Mouse (Mus musculus) thymus, postnatal 0 days (tissue): ENCODE data around the gene Rbpjl. TPM values are rescaled to one million over a fixed set of nuclear protein-coding genes. Genes with fewer than 3 reads are reported as not detected.

ENCODE experiments used
- DNase-seq: peaks from one replicate; pipeline ENCODE4 v3.0.0-alpha.2; 2015; ENCODE audit warnings: low spot score
- polyA plus RNA-seq: library from polyadenylated mRNA; unstranded; fragments of >200 nt; fragmentation: Nextera tagmentation; extraction: Ambion mirVana; gene quantifications from 2 replicates; pipeline ENCODE4 v1.2.1, GENCODE M21; 2015

Gene Rbpjl
- polyA plus RNA-seq, 1 experiment from 2014 or later = not detected

DNA sequence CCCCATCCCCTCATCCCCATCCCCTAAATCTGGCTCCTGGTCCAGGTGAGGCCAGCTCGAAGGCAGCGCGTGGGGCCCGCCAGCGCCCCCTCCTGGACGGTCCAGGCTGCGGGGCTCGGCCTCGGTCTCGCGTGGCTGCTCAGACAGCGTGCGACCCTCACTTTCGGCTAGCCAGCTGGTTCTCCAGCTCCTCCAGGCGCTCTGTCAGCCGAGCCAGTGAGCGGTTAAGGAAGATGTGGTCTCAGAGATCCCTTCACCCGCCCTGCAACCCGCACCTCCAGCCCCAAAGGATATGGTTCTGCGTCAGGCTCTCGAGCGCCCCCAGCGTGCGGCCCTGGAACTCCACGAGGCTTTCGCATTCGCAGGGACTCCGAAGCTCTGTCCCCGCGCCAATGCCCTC, 13.4 kb upstream of the Rbpjl start:
- peak; percentile 76 for DNase-seq

DNA sequence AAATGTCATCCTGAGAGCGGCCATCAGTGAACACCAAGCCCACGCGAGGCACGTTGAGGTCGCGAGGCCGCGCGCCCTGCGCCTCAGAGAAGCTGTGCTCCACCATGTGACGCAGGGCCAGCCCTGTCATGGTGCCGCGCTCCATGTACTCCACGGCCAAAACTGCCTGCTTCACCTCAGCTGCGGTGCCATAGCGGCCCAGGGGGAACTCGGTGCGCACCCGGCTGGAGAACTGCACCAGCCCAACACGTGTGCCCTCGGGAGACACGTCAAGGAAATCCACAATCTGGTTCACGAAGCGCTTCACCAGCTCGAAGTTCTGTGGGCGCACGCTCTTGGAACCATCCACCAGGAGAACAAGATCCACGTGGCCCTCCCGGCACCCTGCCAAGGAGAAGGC, 9.8 kb upstream of the Rbpjl start:
- no peak for DNase-seq

DNA sequence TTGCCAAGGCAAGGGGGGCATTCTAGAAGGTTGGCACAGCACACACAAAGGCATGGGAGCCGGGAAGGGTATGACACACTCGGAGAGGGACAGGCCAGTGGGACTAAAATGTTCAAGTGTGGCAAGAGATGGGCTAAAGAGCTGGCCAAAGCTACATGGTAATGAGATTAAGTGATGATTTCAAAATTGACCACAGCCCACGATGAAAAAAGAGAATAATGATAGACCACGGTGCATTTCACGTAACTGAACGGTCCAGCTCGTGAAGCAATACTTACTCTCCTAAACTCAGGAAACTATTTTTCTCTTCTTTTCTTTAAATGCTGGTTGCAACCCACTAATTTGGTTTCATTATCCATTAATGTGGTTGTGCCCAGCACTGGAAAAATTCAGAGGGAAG, 6.9 kb upstream of the Rbpjl start:
- no peak for DNase-seq

DNA sequence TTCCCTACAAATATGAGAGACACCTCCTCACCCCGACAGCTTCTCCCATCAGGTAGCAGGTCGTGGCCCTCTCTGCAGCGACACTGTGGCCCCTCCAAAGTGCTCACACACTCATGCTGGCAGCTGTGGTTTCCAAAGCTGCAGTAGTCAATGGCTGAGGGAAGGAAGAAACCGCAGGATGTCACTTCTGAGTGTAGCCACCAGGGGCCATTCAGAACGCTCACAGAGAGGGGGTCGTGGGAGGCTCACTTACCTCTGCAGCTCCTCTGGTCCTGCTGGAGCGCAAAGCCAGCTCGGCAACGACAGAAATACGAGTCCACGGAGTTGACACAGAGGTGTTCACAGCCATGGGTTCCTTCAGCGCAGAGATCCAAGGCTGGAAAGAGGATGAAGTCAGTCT, 6.0 kb upstream of the Rbpjl start:
- DNase-seq = no peak

DNA sequence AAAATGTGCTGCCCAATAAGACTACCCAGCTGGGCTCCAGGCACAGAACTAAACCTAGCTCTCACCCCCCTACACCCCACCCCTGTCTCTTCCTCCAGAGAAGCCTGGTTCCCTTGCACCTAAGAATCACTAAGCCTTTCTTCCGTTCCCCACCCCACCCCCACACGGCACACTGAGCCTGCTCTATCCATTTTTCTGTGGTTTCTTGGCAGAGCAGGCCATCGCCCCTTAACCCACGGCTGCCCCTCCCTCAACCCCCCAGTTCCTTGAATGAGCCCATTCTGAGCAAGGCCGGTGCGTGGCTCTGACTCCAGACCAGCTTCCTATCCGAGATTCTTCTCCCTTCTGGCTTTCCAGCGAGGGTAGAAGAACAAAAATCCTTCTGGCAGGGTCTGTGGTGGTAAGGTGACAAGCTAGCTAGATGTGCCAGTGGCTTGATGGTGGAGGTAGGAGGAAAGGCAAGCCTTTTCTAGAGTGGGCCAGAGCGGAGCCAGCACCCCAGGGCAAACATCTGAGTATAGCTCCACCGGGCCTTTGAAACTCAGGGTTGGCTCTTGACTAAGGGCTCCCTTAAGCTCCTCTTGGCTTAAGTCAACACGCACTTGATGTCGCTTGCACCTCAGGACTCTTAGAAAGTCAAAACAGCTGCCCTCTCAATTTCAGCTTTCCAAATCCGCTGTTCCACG, 598 bp downstream of the Rbpjl start:
- DNase-seq = no peak

DNA sequence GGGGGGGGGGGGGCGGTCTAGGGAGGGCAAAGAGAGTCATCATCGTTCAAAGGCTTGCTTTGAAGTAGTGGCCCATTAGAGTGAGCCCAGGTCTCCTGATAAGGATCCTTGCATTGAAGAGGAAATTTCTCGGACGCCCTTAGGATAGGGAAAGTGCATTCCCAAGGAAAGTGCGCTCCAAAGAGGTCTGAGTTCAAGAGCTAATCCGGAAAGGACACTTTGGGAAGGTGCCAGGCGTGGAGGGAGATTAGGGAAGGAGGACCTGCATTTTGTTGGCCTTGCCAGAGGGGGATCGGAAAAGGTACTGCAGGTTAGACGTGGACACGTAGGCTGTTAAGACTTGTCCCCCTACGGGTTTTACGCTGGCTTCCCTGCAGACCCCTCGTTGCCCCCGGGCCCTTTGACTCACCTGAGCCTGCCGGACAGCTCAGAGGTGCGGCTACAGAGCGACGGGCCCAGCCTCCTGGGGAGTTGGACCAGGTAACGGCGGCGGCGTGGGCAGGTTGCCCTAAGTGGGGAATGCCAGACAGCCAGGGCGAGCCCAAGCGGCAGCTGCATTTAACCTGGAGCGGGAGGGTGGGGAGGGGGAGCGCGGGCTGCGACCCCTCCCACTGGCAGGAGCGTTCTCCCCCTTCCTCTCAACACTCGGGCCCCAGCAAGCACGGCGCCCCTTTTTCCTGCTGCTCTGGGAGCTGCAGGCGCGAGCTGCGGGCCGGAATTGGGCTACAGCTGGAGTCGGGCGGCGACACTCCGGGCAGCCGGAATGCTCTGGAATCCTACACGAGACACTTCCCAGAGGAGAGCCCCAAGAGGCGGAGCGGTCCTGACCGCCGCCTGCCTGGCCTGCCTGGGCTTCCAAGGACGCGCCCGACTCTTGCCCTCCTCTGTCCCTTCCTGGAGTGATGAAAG, 1.4 kb downstream of the Rbpjl start:
- no peak for DNase-seq

DNA sequence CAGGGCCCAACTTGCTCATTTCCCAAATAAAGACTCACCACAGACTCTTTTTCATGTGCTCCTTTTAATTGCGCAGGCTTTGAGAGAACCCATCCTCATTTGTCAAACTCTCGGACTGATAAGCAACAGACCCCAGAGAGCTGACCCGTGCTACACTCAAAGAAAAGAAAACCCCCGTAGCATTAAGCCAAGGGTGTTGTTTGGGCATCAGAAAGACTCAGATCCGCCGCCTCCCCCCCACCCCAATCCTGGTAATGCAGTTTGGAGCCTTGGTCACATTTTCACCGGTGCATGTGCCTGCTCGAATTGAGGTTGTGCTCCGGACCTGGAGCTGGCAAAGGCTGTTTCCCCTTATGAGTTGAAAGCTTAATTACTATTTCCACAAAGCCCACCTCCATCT, 2.1 kb downstream of the Rbpjl start, which contains the start of gene Matn4:
Matn4 (minus strand) TSS at position 101 of the 400 bp plus-strand sequence.
- no peak for DNase-seq

DNA sequence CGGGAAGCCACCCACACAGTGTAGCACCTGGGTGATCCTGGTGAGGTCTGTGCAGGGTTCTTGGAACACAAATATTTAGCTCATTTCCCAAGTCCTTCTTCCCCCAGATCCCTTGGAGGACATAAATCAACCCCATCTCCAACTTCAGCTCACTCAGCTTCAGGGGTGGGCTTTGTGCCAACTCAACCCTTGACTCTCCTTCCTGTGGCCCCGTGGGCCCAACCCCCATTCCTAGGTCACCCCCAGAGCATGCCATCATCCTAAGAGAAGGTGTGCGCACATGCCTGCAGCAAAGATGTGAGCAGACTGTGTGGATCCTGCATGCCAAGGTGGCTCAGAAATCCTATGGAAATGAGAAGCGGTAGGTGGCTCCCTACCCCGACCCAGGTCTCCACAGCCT, 2.6 kb downstream of the Rbpjl start:
- no peak for DNase-seq

DNA sequence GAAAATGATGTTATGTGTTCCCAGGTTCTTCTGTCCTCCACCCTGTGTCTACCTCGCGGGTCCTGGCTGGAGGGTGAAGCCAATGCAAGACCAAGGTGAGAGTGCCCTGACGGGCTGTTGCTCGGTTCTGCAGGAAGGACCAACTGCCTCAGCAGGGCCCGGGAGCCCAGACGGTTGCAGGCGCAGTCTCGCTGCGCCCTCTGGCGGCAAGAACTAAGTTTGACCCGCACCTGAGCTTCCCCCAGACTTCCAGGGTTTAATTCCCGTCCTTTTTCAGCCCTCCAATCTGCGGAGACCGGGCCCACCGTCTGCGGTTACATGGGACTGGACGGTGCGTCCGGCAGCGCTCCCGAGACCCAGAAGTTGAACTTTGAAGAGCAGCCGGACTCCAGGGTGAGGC, 4.8 kb downstream of the Rbpjl start:
- DNase-seq = peak; percentile 48

DNA sequence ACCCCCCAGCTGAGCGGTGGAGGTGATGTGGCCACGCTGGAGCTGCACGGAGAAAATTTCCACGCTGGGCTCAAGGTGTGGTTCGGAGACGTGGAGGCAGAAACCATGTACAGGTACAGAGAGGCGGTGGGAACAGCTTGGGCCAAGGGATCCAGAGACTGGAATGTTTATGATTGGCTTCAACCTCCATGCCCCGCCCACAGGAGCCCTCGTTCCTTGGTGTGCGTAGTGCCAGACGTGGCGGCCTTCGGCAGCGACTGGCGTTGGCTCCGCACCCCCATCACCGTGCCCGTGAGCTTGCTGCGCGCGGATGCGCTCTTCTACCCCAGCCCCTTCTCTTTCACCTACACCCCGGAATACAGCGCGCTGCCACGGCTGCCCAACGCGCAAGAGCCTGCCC, 11.2 kb downstream of the Rbpjl start:
- DNase-seq = no peak

DNA sequence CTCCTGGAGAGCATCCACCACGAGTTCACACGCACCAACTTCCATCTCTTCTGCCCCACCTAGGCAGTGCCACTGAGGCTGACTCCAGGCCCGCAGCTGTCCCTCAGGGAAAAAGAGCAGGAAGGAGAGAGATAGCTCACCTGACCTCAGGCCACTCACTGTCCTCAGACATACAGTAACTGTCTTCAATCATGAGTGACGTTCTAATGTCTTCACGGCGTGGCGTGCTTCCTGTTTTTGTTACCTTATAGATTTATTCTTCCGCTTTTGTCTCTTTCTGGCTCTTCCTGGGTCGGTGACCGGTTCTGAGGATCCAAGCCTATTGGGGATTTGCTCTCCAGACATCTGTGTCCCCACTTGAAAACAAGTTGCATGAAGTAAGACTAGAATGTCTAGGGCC, 11.6 kb downstream of the Rbpjl start:
- no peak for DNase-seq

DNA sequence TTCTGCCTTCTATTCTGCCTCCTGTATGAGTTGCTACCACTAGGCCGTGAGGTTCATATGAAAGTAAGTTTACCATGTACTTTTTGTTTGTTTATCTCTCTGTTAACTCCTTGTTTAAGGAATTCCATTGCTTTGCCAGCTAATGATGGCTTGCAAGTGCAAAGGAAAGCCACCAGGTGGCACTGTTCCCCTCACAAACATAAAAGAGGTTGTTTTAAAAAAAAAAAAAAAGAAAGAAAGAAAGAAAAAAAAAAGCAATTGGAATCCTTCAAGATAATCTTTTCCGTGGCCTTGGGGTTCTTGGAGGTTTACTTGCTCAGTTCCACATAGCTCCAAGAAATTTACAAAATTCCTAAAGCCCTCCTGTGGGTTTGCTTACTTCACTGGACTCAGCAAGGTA, 14.3 kb downstream of the Rbpjl start:
- no peak for DNase-seq

DNA sequence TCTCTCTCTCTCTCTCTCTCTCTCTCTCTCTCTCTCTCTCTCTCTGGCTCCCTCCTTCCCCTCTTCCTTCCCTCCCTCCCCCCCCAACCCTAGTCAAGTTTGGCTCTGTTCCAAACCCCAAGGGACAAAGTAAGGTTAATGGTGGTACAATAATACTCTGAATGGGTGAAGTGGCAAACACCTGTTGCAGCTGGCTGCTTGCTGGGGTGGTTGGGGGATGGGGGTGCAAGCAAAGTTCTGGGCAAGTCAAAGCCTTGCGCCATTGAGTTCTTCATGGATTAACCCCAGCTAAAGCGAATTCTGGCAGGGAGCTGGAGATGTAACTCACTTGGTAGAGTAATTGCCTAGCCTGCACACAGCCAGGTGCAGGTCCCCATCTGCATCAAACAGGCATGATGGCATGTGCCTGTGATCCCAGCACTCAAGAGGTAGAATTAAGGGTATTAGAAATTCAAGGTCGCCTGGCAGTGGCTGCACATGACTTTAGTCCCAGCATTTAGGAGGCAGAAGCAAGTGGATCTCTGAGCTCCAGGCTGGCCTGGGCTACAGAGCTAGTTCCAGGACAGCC, 15.5 kb downstream of the Rbpjl start:
- no peak for DNase-seq

DNA sequence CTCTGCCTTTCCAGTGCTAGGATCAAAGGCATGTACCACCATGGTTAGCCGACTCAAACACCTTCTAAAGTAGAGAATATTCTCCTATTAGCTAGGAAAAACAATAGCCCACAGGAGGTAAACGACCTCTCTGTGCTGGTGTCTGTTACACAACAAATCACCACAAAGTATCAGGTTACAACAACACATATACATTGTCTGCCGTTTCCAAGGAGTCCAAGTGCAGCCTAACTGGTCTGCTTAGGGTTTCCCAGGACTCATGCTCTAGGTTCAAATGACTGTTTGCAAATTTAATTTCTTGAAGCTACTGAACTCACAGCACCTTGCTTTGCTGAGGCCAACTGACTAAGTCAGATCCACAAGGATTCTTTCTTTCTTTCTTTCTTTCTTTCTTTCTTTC, 16.5 kb downstream of the Rbpjl start:
- no peak for DNase-seq

DNA sequence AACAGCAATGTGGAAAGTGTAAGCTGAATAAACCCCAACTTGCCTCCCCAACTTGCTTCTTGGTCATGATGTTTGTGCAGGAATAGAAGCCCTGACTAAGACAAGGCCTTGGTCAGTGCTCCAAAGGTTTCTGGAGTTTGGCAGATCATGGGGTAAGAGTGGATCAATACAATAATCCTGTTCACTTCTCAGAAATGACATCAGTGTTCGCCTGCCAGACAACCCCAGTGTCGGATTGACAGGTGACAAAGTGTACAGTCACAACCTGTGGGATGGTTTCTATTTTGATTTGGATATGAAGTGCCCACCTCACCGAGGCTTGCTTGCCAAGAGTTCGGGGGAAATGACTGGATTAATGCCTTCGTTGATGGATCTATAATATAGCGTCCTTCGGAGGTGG, 18.4 kb downstream of the Rbpjl start:
- DNase-seq = no peak

DNA sequence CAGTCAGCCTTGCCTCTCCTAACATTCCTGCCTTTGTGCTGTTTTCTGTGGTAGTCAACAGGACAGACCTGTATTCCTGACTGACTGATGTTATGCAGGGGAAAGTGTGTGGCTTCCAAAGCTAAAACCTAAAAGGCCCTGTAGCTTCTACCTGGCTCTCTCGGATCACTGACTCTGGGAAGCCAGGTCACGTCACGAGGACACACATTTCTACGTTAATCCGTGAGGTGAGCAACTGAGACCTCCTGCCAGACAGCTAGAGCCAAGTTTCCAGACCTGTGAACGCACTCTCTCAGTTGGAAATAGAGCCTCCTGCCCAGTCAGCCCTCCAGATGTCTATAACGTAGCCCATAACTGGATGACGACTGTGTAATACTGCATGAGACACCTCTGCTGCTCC, 19.0 kb downstream of the Rbpjl start:
- DNase-seq = no peak

DNA sequence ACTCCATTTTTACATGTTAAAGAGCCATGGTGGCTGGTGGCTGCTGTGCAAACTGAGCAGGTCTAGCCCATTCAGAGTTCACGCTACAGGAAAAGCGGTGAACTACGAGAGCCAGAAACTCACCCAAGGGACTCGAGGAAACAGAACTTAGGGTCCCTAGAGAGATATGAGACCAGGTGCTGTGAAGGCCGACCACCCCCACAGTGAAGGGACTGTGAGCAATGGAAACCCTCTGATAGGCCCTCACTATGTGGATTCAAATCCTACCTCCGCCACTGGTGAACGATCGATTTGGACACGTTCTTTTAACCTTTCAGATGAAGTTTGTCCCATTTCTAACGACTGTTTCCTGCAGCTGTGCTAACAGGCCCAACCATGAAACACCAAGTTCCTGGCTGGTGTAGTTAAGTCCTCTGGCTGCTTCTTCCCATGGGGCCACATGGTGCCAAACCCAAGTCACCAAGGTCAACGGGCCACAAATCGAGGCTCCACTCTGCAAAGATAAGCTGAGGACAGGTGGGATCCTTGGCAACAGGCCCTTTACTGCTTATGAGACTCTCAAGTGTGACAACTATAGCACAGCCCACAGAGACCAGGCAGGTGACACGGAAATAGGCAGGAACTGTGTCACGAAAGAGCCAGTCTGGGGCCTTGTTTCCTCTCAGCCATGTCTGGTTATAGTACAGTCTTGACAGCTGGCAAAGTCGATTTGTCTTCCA, 19.9 kb downstream of the Rbpjl start:
- DNase-seq = peak; percentile 9

DNA sequence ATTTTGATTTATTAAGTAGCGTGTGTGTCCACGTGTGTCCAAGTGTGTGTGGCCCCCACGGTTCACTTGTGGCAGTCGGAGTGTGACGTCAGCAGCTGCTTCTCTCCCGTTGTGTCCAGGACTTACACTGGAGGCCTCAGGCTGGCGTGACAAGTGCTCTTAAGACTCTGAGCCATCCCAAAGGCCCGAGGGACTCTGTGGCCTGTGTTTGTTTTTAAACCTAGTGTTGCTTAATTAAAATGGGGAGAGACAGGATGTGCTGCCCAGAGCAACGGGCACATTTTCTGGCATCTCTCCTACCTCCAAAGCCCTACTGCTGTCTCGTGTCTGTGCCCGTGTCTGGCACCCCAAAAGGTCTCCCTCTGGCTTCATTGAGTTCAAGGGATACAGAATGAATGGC, 20.5 kb downstream of the Rbpjl start:
- DNase-seq = no peak

DNA sequence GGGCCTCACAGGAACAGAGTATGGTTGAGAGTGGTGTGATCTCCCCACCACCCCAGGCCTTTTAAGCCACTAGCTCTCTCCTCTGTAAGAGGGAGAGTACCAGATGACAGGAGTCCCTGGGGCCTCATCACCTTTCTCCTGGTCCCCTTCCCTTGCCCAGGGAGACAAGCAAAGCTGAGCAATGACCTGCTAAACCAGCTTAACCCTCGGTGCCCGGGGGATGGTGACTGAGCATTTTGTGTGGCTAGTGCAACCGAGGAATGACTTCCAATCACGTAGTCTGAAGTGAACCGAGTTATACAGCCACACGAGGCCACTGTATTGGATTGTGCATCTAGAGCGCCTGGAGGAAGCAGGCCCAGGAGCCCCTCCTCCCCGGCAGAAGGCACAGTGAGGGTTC, 21.5 kb downstream of the Rbpjl start:
- DNase-seq = no peak

DNA sequence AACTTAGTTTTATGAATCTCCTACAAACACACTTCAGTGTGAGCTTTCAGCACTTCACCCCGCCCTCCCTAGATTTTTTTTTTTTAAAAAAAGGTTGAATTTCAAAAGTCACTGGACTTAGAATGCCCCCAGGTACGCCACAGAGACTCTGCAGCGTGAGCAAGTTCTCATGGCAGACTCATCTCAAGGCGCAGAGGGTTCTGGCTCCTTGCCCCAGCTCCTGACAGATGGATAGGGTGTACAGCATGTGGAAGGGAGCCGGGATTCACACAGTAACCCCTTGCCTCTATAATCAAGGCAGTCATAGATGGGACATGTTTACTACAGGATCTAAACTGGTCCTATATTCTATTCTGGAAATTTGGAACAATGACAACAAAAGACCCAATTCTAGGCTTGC, 22.5 kb downstream of the Rbpjl start:
- no peak for DNase-seq

DNA sequence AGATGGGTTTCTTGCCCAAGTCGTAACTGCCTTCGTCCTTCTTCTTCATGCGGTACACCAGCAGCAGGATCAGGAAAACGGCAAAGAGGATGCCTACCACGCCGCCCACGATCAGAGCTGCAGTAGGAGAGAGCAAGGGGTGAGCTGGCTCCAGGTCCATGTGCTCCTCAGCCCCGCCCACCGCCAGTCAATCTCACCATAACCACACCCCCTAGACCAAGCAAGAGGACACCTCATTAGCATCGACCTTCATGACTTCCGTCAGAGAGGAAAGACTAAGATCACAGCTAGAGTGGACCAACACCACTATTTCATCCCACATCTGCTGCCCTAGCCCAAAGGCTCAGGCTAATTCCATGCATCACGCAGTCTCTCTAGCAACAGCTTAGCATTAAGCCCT, 23.2 kb downstream of the Rbpjl start:
- DNase-seq = no peak

DNA sequence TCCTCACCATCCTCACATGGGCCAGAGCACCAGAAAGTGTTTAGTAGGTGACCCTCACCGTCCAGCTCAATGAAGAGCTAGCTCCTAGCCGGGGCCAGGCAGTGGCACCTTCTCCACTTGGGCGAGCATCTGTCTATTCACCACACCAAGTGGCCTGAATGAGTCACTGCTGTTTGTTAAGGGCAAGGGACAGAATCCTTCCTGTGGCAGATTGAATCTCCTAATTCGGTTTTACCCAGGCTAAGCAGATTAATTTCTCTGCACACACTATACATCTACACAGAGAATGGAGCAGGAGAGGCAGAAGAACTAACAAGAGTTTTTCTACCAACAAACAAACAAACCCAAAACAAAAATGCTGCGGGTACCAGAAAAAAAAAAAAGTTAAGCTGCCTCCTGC, 24.0 kb downstream of the Rbpjl start:
- no peak for DNase-seq
